Mouse (Mus musculus): ENCODE data around the gene Xpnpep3.
"Not testable (repeated sequence)": the region's sequence is repeated elsewhere in the genome, so short reads cannot be mapped to it uniquely, and the experiment has no call there.

Xpnpep3 gene

GRCm38 (mm10) chr15:81470735-81471134 is 70.8 kb downstream of the Xpnpep3 start:
- in situ Hi-C loops (cut with MboI; ENCODE audit: unreplicated experiment in 2 of 2), result no loop called here

GRCm38 (mm10) chr15:81472256-81472655 is 72.3 kb downstream of the Xpnpep3 start:
- in situ Hi-C loops (cut with MboI; ENCODE audit: unreplicated experiment in 2 of 2), result no loop called here

- in situ Hi-C loops (cut with MboI; ENCODE audit: unreplicated experiment in 2 of 2), result loop anchor here (5.0 kb wide), 1 partner anchor 132 kb away; no protein-coding TSS in a partner anchor
These were observed 75.7 kb downstream of the Xpnpep3 start for GRCm38 (mm10) chr15:81475654-81476053.

- in situ Hi-C loops (cut with MboI; ENCODE audit: unreplicated experiment in 2 of 2), result loop anchor here (5.0 kb wide), 1 partner anchor 131 kb away; no protein-coding TSS in a partner anchor
These were observed 76.7 kb downstream of the Xpnpep3 start for GRCm38 (mm10) chr15:81476597-81476996.

- in situ Hi-C loops (cut with MboI; ENCODE audit: unreplicated experiment in 2 of 2), result loop anchor here (5.0 kb wide), 1 partner anchor 128 kb away; no protein-coding TSS in a partner anchor
These were observed 79.7 kb downstream of the Xpnpep3 start for GRCm38 (mm10) chr15:81479446-81480213.

GRCm38 (mm10) chr15:81480284-81480683 is 80.3 kb downstream of the Xpnpep3 start:
- in situ Hi-C loops (cut with MboI; ENCODE audit: unreplicated experiment in 2 of 2), result not testable (repeated sequence)

GRCm38 (mm10) chr15:81480977-81481379 is 81.0 kb downstream of the Xpnpep3 start:
- in situ Hi-C loops (cut with MboI; ENCODE audit: unreplicated experiment in 2 of 2), result no loop called here

- in situ Hi-C loops (cut with MboI; ENCODE audit: unreplicated experiment in 2 of 2), result no loop called here
These were observed 83.0 kb downstream of the Xpnpep3 start for GRCm38 (mm10) chr15:81482966-81483365.

GRCm38 (mm10) chr15:81483691-81484090 is 83.8 kb downstream of the Xpnpep3 start:
- in situ Hi-C loops (cut with MboI; ENCODE audit: unreplicated experiment in 2 of 2), result no loop called here

GRCm38 (mm10) chr15:81485483-81485882 is 85.5 kb downstream of the Xpnpep3 start:
- in situ Hi-C loops (cut with MboI; ENCODE audit: unreplicated experiment in 2 of 2), result no loop called here

- in situ Hi-C loops (cut with MboI; ENCODE audit: unreplicated experiment in 2 of 2), result loop anchor here (5.0 kb wide), 2 partner anchors 36 to 99 kb away; partner anchors contain the start of gene Rbx1 (in 1 of the 2)
These were observed 103.5 kb downstream of the Xpnpep3 start for GRCm38 (mm10) chr15:81503466-81503865.

GRCm38 (mm10) chr15:81503995-81504394 is 104.1 kb downstream of the Xpnpep3 start:
- in situ Hi-C loops (cut with MboI; ENCODE audit: unreplicated experiment in 2 of 2), result loop anchor here (5.0 kb wide), 2 partner anchors 37 to 98 kb away; partner anchors contain the start of gene Rbx1 (in 1 of the 2)
